Mouse (Mus musculus): ENCODE results near the gene Perm1.

GRCm38 (mm10) chr4:156255078-156255839, 39.6 kb downstream of the Perm1 start, which contains the start of gene Samd11:
- no peak for TF ChIP-seq EP300 (IDR thresholded peaks at IDR 0.05; ENCODE audit: low read depth)
- no peak for TF ChIP-seq CTCF (IDR thresholded peaks at IDR 0.05; ENCODE audit: low read depth)
